Mouse (Mus musculus): ENCODE measurements around the gene Rbpj. TPM values are rescaled to one million over a fixed set of nuclear protein-coding genes. Genes with fewer than 3 reads are reported as not detected.

Gene Rbpj
- polyA plus RNA-seq, 2 experiments from 2014 or later, result 40.3 to 40.5 TPM

DNA sequence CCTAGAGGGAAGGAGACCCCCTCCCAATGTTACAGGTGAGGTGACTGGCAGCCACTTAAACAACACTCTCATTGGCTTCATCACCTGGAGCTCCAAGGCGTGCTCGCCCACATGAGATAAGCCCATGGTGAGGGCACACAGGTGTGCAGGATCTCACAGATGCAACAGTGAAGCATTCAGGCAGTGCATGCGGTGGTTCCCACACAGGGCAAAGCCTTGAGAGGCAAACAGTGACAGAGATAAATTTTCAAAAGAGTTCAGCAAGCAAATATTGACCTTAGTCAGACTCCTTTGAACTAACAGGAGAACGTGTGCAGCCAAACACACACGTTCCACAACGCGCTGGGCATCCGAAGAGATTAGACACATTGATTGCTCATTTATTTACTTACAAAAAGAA is 210.7 kb downstream of the Rbpj start:
- ATAC-seq, result no peak

DNA sequence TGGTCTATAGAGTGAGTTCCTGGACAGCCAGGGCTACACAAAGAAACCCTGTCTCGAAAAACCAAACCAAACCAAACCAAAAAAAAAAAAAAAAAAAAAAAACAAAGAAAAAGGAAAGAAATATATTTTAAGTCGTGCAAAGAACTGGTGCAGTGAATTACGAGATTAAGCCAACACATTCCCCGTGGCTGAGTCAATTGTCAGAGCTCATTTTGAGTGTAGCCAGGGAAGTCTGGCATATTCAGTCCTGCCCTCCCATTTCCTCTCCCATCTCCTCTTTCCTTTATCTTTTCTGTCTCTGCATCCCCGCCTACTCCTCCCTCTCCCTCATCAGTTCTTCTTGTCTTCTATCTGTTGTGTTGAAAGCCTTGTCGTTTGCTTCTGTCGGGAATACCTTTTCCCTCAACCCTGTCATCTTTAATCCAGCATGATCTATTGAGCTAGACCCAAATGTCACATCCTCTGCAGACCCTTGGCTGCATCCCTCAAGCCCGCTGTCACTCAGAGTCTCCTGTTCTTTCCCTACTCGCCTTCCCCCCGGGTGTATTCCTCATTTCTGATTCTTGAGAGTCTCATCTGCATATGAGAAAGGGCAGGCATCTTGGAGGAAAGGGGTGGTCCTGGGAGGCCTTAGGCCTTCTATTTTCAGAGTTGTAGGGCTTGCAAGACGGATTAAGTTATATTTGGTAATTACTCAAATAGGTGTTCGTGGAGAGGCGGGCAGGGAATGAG is 212.2 kb downstream of the Rbpj start:
- ATAC-seq, result no peak

- ATAC-seq, result no peak
These were observed 213.7 kb downstream of the Rbpj start for GRCm38 (mm10) chr5:53679651-53680050.

- no peak for ATAC-seq
These were observed 218.0 kb downstream of the Rbpj start for GRCm38 (mm10) chr5:53683916-53684315.

GRCm38 (mm10) chr5:53684417-53684816 is 218.5 kb downstream of the Rbpj start:
- no peak for ATAC-seq

GRCm38 (mm10) chr5:53685623-53686022 is 219.7 kb downstream of the Rbpj start:
- ATAC-seq, result no peak

DNA sequence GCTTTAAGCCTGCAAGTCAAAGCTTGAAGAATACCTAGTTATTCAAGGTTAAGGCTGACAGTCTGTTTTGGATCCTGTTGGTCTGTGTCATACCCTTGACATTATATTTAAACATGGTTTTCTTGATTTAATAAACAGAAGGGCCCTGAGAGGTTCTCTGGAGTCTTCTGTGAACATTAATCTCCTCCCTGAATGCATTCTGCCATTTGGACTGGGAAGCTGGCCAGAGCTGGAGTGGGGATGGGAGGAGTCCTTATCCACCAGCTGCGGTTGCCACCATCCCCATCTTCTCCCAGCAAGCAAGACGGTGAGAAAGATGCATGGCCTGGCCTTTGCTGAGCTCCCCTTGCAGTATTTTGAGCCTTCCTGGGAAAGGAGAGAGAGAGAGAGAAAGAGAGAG is 220.4 kb downstream of the Rbpj start:
- no peak for ATAC-seq

- no peak for ATAC-seq
These were observed 222.4 kb downstream of the Rbpj start for GRCm38 (mm10) chr5:53688326-53688725.

- no peak for ATAC-seq
These were observed 225.6 kb downstream of the Rbpj start for GRCm38 (mm10) chr5:53691577-53691976.

DNA sequence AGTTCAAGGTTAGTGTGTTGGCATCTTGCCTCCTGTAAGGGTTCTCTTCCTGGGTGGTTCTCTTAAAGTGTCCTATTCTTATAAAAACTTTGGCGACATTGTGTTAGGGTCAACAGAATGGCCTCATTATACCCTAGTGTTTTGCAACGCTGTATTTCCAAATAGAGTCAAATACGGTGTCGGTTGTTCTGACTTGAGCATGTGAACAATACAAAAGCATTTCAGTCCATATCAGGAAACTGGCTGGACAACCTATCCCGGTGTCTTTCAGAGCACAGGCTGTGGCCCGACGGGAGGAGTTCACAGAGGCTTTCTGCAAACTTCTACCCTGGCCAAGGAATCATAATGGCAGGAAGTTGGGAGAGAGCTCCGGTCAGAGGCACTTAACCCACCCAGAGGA is 226.1 kb downstream of the Rbpj start:
- no peak for ATAC-seq

GRCm38 (mm10) chr5:53692662-53693061 is 226.7 kb downstream of the Rbpj start:
- ATAC-seq, result no peak

- no peak for ATAC-seq
These were observed 230.7 kb downstream of the Rbpj start for GRCm38 (mm10) chr5:53696701-53697100.

- ATAC-seq, result no peak
These were observed 231.8 kb downstream of the Rbpj start for GRCm38 (mm10) chr5:53697794-53698193.

DNA sequence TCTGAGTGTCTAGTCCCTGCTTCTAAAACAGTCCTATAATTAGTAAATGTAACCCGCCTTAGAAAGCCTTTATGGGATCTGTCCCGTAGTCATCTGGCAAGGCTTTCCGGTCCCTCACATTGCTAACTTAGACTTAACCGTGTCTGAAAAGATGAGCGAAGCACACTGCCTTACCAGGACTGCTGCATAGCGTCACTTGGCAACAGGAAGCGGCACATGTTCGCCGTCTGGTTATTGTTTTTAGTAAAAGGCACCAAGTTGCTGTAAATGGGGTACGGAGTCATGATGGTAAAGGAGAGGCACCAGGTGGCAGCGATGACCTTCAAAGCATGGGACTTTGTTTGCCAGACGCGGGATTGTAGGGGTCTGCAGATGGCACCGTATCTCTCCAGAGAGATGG is 236.7 kb downstream of the Rbpj start:
- ATAC-seq, result no peak

Other genes starting within 250 kb of the Rbpj start
- 100 to 1,000 TPM; 104 to 116 TPM for gene Smim20, start 199.1 kb upstream of the Rbpj start, polyA plus RNA-seq (2017; shearing (Covaris generic))
- gene Cckar, start 241.6 kb downstream of the Rbpj start, polyA plus RNA-seq (2017; shearing (Covaris generic)), result not detected